Mouse (Mus musculus) megakaryocyte, embryonic 14.5 days (primary cell): ENCODE data around the gene Akna. TPM values are rescaled to one million over a fixed set of nuclear protein-coding genes. Genes with fewer than 3 reads are reported as not detected.

Experiments
- H3K27me3 ChIP-seq: replicated peaks from 2 replicates; pipeline ENCODE3; 2012; ENCODE audit warnings: inconsistent platforms
- H3K36me3 ChIP-seq: replicated peaks from 2 replicates; pipeline ENCODE3; 2012; ENCODE audit warnings: low read length, inconsistent platforms, mixed read lengths
- H3K4me1 ChIP-seq: 2 replicates; pipeline ENCODE4 v1.6.1; 2012; ENCODE audit warnings: inconsistent platforms
- H3K4me3 ChIP-seq: replicated peaks from 2 replicates; pipeline ENCODE3; 2012; ENCODE audit warnings: moderate library complexity, mild to moderate bottlenecking, inconsistent platforms
- H3K9me3 ChIP-seq: 2 replicates; pipeline ENCODE4 v1.6.1; 2012; ENCODE audit warnings: inconsistent platforms
- FLI1 ChIP-seq: IDR thresholded peaks from 2 replicates; pipeline ENCODE4 v1.6.1; 2012; ENCODE audit warnings: low read length, inconsistent platforms, mixed read lengths
- GATA1 ChIP-seq: IDR thresholded peaks from 3 replicates; pipeline ENCODE4 v1.6.1; 2012; ENCODE audit warnings: mixed read lengths, low read length, inconsistent platforms, borderline replicate concordance
- polyA plus RNA-seq: library from polyadenylated mRNA; stranded (reverse); fragments of >175 nt; gene quantifications from 2 replicates; pipeline ENCODE4 v1.2.3, GENCODE M21; 2012; ENCODE audit warnings: low replicate concordance; ENCODE audit not compliant: insufficient read depth

Gene Akna
- polyA plus RNA-seq, 1 experiment, result 12.0 TPM

GRCm38 (mm10) chr4:63402056-63402455, 1.1 kb downstream of the Akna start:
- peaks cover 5% of the 10 kb centered on the region for H3K36me3 ChIP-seq
- TF ChIP-seq GATA1 (no peak), FLI1 (no peak)
- H3K4me3 ChIP-seq, result peak overlapping the region; percentile 85
- H3K27me3 ChIP-seq, result peaks cover 48% of the 10 kb centered on the region
- peaks cover 84% of the 10 kb centered on the region for H3K4me1 ChIP-seq
- H3K9me3 ChIP-seq, result no peaks in the 10 kb centered on the region

- peaks cover 84% of the 10 kb centered on the region for H3K4me1 ChIP-seq
- no peak for TF ChIP-seq GATA1
- no peak for TF ChIP-seq FLI1
- peak overlapping the region; percentile 83 for H3K4me3 ChIP-seq
Measured at GRCm38 (mm10) chr4:63401620-63402019, 1.5 kb downstream of the Akna start.

GRCm38 (mm10) chr4:63400541-63401306, 2.4 kb downstream of the Akna start:
- H3K4me3 ChIP-seq, result peak overlapping the region; percentile 83
- TF ChIP-seq GATA1 (no peak), FLI1 (no peak)

More at GRCm38 (mm10) chr4:63401620-63402019, 1.5 kb downstream of the Akna start:
- Histone ChIP-seq H3K27me3 (peaks cover 48% of the 10 kb centered on the region), H3K9me3 (no peaks in the 10 kb centered on the region), H3K36me3 (peaks cover 5% of the 10 kb centered on the region)

GRCm38 (mm10) chr4:63399691-63400270, 3.4 kb downstream of the Akna start:
- Histone ChIP-seq H3K36me3 (peaks cover 22% of the 10 kb centered on the region), H3K4me1 (peaks cover 66% of the 10 kb centered on the region), H3K4me3 (peak overlapping the region; percentile 44), H3K9me3 (no peaks in the 10 kb centered on the region), H3K27me3 (peaks cover 43% of the 10 kb centered on the region)
- no peak for TF ChIP-seq FLI1
- no peak for TF ChIP-seq GATA1

More at GRCm38 (mm10) chr4:63400541-63401306, 2.4 kb downstream of the Akna start:
- Histone ChIP-seq H3K27me3 (peaks cover 44% of the 10 kb centered on the region), H3K36me3 (peaks cover 13% of the 10 kb centered on the region), H3K9me3 (no peaks in the 10 kb centered on the region), H3K4me1 (peaks cover 76% of the 10 kb centered on the region)

- Histone ChIP-seq H3K4me1 (peaks cover 59% of the 10 kb centered on the region), H3K27me3 (peaks cover 40% of the 10 kb centered on the region), H3K9me3 (no peaks in the 10 kb centered on the region), H3K4me3 (peak overlapping the region; percentile 67), H3K36me3 (peaks cover 29% of the 10 kb centered on the region)
- TF ChIP-seq GATA1, result no peak
- TF ChIP-seq FLI1, result no peak
Measured at GRCm38 (mm10) chr4:63398854-63399609, 4.1 kb downstream of the Akna start.

- Histone ChIP-seq H3K36me3 (peaks cover 35% of the 10 kb centered on the region), H3K27me3 (peaks cover 38% of the 10 kb centered on the region), H3K9me3 (no peaks in the 10 kb centered on the region), H3K4me3 (peak overlapping the region; percentile 12), H3K4me1 (peaks cover 49% of the 10 kb centered on the region)
- no peak for TF ChIP-seq GATA1
- TF ChIP-seq FLI1, result no peak
Measured at GRCm38 (mm10) chr4:63397981-63398537, 5.1 kb downstream of the Akna start.

GRCm38 (mm10) chr4:63391322-63391721, 11.8 kb downstream of the Akna start:
- peaks cover 4% of the 10 kb centered on the region for H3K27me3 ChIP-seq
- TF ChIP-seq FLI1, result no peak
- no peak for TF ChIP-seq GATA1
- peaks cover 46% of the 10 kb centered on the region for H3K36me3 ChIP-seq
- H3K4me3 ChIP-seq, result peak overlapping the region; percentile 23
- no peaks in the 10 kb centered on the region for H3K9me3 ChIP-seq
- H3K4me1 ChIP-seq, result peaks cover 31% of the 10 kb centered on the region

- peaks cover 37% of the 10 kb centered on the region for H3K36me3 ChIP-seq
- H3K4me3 ChIP-seq, result no peak overlapping the region
- peaks cover 3% of the 10 kb centered on the region for H3K27me3 ChIP-seq
- peaks cover 44% of the 10 kb centered on the region for H3K4me1 ChIP-seq
- H3K9me3 ChIP-seq, result no peaks in the 10 kb centered on the region
- TF ChIP-seq FLI1, result no peak
- TF ChIP-seq GATA1, result no peak
Measured at GRCm38 (mm10) chr4:63389887-63390528, 13.1 kb downstream of the Akna start.
